Mouse (Mus musculus) embryonic facial prominence, embryonic 10.5 days (tissue): ENCODE results near the gene Tmem38b. TPM values are rescaled to one million over a fixed set of nuclear protein-coding genes. Genes with fewer than 3 reads are reported as not detected.
A peak's percentile ranks its signal among the peaks of the same experiment; 100 is the strongest.

Experiments
- DNase-seq: peaks from one replicate; pipeline ENCODE4 v3.0.0-alpha.2; 2017; ENCODE audit warnings: low spot score
- H3K27ac ChIP-seq: fragments of 300-500 bp; sonication (generic); replicated peaks from 2 replicates; pipeline ENCODE4 v1.5.1; 2016; ENCODE audit warnings: mild to moderate bottlenecking
- H3K27me3 ChIP-seq: fragments of 300-500 bp; sonication (generic); replicated peaks from 2 replicates; pipeline ENCODE4 v1.6.1; 2016; ENCODE audit warnings: low read depth, mild to moderate bottlenecking; ENCODE audit not compliant: poor library complexity, severe bottlenecking
- H3K36me3 ChIP-seq: fragments of 300-500 bp; sonication (generic); replicated peaks from 2 replicates; pipeline ENCODE4 v1.6.1; 2016; ENCODE audit warnings: mild to moderate bottlenecking, moderate library complexity
- H3K4me1 ChIP-seq: fragments of 300-500 bp; sonication (generic); 2 replicates; pipeline ENCODE4 v1.6.1; 2016
- H3K4me3 ChIP-seq: fragments of 300-500 bp; sonication (generic); 2 replicates; pipeline ENCODE4 v1.5.1; 2016; ENCODE audit warnings: mild to moderate bottlenecking, moderate library complexity
- H3K9me3 ChIP-seq: fragments of 300-500 bp; sonication (generic); 2 replicates; pipeline ENCODE4 v1.6.1; 2016; ENCODE audit warnings: mild to moderate bottlenecking
- WGBS: fragments of 180-500 bp; shearing (Covaris S2); methylation state at CpG from one replicate; pipeline ENCODE4 v1.1.7; 2016; 5-methylcytosine and 5-hydroxymethylcytosine counted together
- polyA plus RNA-seq: library from polyadenylated mRNA; unstranded; fragments of >200 nt; fragmentation: Nextera tagmentation; extraction: Ambion mirVana; gene quantifications from 2 replicates; pipeline ENCODE4 v1.2.1, GENCODE M21; 2016

Tmem38b gene
- polyA plus RNA-seq, 1 experiment from 2014 or later: 4.8 TPM

DNA sequence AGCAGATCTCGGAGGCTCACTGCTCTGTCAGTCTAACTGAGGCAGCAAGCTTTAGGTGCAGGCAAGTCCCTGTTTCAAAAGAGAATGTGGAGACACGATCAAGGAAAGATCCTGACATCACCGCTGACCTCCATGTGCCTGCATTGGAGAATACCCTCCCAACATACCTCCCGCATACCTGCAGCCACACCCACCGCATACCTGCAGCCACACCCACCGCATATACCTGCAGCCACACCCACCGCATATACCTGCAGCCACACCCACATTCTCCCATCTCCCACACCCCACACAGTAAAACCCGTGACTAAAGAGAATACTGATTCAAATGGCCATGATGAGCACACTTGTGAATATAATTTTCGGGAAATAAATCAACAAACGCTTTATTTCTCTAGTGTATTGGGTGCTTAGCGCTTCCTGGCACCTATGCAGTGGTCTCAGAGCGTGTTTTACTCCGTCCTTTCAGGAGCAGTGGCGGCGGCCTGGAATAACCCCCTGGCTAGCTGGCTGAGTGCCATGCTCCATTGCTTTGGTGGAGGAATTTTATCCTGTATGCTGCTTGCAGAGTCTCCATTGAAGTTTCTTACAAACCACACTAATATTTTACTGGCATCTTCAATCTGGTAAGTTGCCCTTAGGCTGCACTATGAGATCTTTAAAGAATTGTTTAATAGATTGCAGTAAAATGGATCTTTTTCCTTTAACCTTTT is 14.5 kb downstream of the Tmem38b start:
- Histone ChIP-seq H3K27me3 (no peaks in the 10 kb centered on the region), H3K36me3 (no peaks in the 10 kb centered on the region), H3K27ac (no peak overlapping the region), H3K4me1 (peaks cover 3% of the 10 kb centered on the region; the same call in 1 of the 2 replicates), H3K9me3 (no peaks in the 10 kb centered on the region), H3K4me3 (no peak overlapping the region)
- WGBS: 89% methylated on average over 15 of the region's 15 CpGs
- DNase-seq: no peak

DNA sequence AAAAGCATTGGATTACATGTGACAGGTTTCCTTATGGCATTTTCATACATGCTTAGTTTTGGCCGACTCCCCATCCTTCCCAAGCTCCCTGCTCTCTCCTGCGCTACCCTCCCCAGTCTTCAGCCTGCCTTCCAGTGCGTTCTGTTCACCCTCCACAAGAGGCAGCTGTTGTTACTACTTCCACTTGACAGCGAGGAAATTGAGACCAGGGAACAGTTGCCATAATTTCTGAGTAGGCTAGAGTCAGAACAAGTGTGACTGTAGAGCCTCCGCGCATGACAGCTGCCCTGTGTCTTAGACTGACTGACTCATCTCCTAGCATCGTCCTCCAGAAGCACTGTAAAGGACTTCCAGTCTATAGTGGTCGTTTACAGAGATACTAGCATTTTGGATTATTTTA is 17.7 kb downstream of the Tmem38b start:
- no peaks in the 10 kb centered on the region for H3K36me3 ChIP-seq
- H3K4me1 ChIP-seq: no peaks in the 10 kb centered on the region
- no peak for DNase-seq
- H3K27ac ChIP-seq: no peak overlapping the region
- WGBS: 71% methylated on average over 8 of the region's 8 CpGs
- no peaks in the 10 kb centered on the region for H3K27me3 ChIP-seq
- H3K9me3 ChIP-seq: no peaks in the 10 kb centered on the region
- no peak overlapping the region for H3K4me3 ChIP-seq

DNA sequence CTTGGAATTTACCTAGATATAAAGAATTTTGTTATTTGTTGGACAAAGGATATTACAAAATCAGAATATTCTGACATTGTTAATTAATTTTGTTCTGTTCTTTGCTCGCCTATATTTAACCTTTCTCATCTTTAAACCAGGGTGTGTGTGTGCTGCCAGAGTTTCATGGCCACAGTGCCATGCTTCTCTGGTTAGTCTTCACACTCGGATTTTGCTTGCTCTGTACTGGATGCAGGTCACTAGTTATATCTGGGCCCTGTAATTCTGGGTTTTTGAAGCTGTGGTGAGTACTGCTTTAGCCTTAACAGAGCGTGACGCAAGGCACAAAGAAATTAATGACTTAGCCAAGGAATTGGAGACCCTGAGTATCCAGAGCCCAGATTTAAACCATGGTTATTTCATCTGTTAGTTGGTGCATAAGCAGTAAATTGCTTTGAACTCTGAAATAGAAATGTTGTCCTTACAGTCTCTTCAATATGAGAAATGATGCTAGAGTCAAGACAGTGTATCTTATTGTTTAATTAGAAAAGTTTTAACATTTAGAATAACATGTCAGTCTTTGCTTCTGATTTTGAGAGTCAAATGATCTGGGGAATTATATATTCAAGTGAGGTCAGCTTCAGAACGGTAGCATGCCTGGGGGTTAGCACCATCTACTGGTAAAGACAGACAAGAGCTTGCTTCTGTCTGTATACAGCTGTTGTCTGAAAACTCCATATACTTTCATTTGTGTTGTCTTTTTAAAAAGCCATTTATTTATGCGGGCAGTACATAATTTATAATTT is 19.2 kb downstream of the Tmem38b start:
- Histone ChIP-seq H3K4me3 (no peak overlapping the region), H3K36me3 (no peaks in the 10 kb centered on the region), H3K9me3 (no peaks in the 10 kb centered on the region), H3K27ac (no peak overlapping the region), H3K27me3 (no peaks in the 10 kb centered on the region), H3K4me1 (peaks cover 2% of the 10 kb centered on the region; the same call in 1 of the 2 replicates)
- 58% methylated on average over 6 of the region's 6 CpGs for WGBS
- DNase-seq: peak; percentile 27

DNA sequence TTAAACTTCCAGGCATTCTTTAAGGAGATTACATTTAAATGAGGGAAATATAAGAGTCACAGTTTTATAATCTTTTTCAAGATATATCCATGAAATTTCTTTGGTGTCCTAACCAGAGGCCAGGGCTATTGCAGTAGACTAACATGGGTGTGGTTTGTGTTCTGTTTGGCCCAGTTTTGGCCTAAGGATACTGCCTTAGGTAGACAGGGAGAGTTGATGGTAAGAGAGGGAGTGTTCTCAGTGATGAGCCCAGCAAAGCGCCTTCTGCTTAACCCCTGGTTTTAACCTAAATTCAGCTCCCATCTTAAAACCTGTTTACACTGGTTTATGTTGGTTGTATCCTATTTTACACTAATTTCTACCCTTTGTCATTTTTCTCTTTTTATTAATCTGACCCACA is 19.8 kb downstream of the Tmem38b start:
- peaks cover 2% of the 10 kb centered on the region; the same call in 1 of the 2 replicates for H3K4me1 ChIP-seq
- H3K27me3 ChIP-seq: no peaks in the 10 kb centered on the region
- no peak overlapping the region for H3K4me3 ChIP-seq
- WGBS: 94% methylated on average over 1 of the region's 1 CpGs
- H3K27ac ChIP-seq: no peak overlapping the region
- DNase-seq: no peak
- peaks cover 2% of the 10 kb centered on the region; the same call in 1 of the 2 replicates for H3K36me3 ChIP-seq
- no peaks in the 10 kb centered on the region for H3K9me3 ChIP-seq

DNA sequence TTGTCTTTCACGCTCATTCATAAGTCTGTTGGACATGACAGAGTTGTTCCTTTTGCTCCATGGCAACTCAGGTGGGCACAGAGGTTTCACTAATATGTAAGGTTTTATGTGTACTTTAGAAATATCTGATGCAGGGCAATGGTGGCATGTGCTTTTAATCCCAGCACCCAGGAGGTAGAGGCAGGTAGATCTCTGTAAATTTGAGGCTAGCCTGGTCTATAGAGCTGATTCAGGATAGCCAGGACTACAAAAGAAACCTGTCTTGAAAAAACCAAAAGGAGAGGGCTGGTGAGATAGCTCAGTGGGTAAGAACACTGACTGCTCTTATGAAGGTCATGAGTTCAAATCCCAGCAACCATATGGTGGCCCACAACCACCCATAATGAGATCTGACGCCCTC is 20.5 kb downstream of the Tmem38b start:
- peaks cover 8% of the 10 kb centered on the region; the same call in 1 of the 2 replicates for H3K36me3 ChIP-seq
- no peak for DNase-seq
- no peaks in the 10 kb centered on the region for H3K27me3 ChIP-seq
- no peak overlapping the region for H3K4me3 ChIP-seq
- WGBS: 67% methylated on average over 2 of the region's 2 CpGs
- no peaks in the 10 kb centered on the region for H3K9me3 ChIP-seq
- peaks cover 2% of the 10 kb centered on the region; the same call in 1 of the 2 replicates for H3K4me1 ChIP-seq
- no peak overlapping the region for H3K27ac ChIP-seq

DNA sequence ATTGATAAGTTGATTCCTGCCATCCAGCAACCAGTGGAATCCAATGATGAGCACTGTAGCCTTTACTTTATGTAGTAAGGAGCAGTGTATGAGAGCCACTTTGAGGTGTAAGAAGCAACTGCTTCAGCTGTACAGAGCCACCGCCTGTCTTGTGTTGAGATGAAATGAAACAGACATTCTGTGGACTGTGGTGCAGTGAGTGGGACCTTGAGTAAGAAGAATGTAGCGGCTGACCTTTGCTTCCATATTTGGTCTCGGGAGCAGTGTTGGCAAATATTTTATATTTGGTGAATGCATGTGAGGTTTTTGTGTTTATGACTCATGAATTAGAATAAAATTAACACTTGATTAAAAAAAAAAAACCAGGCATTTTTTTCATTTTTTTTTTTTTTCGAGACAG is 21.7 kb downstream of the Tmem38b start:
- H3K4me3 ChIP-seq: no peak overlapping the region
- H3K27ac ChIP-seq: no peak overlapping the region
- H3K9me3 ChIP-seq: no peaks in the 10 kb centered on the region
- H3K27me3 ChIP-seq: no peaks in the 10 kb centered on the region
- WGBS: 90% methylated on average over 4 of the region's 4 CpGs
- H3K4me1 ChIP-seq: peaks cover 2% of the 10 kb centered on the region; the same call in 1 of the 2 replicates
- no peak for DNase-seq
- peaks cover 11% of the 10 kb centered on the region; the same call in 1 of the 2 replicates for H3K36me3 ChIP-seq

DNA sequence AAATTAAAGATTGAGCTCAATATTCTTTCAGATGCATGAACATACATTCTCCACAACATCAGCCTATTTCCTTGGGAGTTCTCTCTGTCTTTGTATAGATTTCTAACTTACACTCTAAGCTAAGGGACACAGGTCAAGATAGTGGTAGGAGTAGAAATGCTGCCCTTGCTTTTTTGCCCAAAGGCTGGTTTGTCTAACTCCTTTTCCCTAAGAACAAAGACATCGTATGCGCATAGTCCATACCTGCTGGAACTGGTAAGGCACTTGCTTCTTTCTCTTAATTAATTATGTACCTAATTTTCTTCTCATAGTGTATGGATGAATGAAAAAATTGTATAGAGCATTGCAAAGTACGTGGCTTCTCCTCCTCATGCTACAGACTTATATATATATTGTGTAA is 22.5 kb downstream of the Tmem38b start:
- 94% methylated on average over 3 of the region's 3 CpGs for WGBS
- DNase-seq: no peak
- no peaks in the 10 kb centered on the region for H3K27me3 ChIP-seq
- H3K9me3 ChIP-seq: no peaks in the 10 kb centered on the region
- no peak overlapping the region for H3K27ac ChIP-seq
- peaks cover 2% of the 10 kb centered on the region; the same call in 1 of the 2 replicates for H3K4me1 ChIP-seq
- H3K36me3 ChIP-seq: peaks cover 11% of the 10 kb centered on the region
- no peak overlapping the region for H3K4me3 ChIP-seq

DNA sequence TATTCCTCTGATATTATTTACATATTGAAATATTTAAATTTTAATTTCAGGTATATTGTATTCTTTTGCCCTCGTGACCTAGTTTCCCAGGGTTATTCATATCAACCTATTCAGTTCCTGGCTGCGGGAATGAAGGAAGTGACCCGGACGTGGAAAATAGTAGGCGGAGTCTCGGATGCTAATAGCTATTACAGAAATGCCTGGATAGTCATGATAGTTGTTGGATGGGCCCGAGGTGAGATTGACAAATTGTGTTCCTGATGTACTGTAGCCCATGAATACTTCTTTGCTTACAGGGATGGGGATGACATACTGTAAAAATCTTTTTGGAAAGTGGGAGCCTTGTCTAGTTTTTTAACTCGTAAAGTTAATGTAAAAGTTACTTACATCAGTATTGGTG is 23.0 kb downstream of the Tmem38b start:
- WGBS: 92% methylated on average over 8 of the region's 8 CpGs
- no peak for DNase-seq

DNA sequence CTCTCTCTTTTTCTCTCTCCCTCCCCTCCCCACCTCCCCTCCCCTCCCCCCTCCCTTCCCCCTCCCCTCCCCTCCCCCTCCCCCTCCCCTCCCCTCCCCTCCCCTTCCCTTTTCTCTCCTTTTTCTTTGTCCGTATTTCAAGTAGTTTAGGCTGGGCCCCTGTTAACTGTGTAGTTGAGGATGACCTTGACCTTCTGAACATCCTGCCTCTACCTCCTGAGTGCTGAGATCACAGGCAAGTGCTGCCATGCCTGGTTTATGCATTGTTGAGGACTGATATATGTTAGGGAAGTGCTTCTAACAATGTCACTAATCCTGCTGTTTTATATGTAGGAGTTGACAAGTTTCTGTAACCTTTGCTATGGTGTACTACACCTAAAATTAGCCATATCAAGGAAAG is 24.0 kb downstream of the Tmem38b start:
- Histone ChIP-seq H3K9me3 (no peaks in the 10 kb centered on the region), H3K4me3 (no peak overlapping the region), H3K36me3 (peaks cover 11% of the 10 kb centered on the region), H3K27ac (no peak overlapping the region), H3K27me3 (no peaks in the 10 kb centered on the region), H3K4me1 (peaks cover 2% of the 10 kb centered on the region; the same call in 1 of the 2 replicates)
- 20% methylated on average over 1 of the region's 1 CpGs for WGBS
- no peak for DNase-seq

More for the DNA sequence above, 23.0 kb downstream of the Tmem38b start:
- no peaks in the 10 kb centered on the region for H3K27me3 ChIP-seq
- H3K27ac ChIP-seq: no peak overlapping the region
- no peak overlapping the region for H3K4me3 ChIP-seq
- peaks cover 11% of the 10 kb centered on the region for H3K36me3 ChIP-seq
- H3K9me3 ChIP-seq: no peaks in the 10 kb centered on the region
- H3K4me1 ChIP-seq: peaks cover 2% of the 10 kb centered on the region; the same call in 1 of the 2 replicates

DNA sequence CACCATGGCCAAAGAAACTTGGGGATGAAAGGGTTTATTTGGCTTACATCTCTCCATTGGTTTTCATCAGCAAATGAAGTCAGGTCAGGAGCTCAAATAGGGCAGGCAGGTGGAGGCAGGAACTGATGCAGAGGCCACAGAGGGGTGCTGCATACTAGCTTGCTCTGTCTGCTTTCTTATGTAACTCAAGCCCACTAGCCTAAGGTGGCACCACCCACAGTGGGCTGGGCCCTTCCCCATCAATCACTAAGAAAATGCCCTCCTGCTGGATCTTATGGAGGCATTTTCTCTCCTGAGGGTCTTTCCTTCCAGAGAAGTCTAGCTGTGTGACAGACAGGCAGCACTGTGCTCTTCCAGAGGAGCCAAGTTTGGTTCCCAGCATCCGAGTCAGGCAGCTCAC is 27.5 kb downstream of the Tmem38b start:
- no peak overlapping the region for H3K27ac ChIP-seq
- no peaks in the 10 kb centered on the region for H3K27me3 ChIP-seq
- H3K36me3 ChIP-seq: peaks cover 11% of the 10 kb centered on the region
- WGBS: 90% methylated on average over 1 of the region's 1 CpGs
- no peaks in the 10 kb centered on the region for H3K9me3 ChIP-seq
- no peak for DNase-seq
- H3K4me1 ChIP-seq: peaks cover 2% of the 10 kb centered on the region; the same call in 1 of the 2 replicates
- H3K4me3 ChIP-seq: no peak overlapping the region

DNA sequence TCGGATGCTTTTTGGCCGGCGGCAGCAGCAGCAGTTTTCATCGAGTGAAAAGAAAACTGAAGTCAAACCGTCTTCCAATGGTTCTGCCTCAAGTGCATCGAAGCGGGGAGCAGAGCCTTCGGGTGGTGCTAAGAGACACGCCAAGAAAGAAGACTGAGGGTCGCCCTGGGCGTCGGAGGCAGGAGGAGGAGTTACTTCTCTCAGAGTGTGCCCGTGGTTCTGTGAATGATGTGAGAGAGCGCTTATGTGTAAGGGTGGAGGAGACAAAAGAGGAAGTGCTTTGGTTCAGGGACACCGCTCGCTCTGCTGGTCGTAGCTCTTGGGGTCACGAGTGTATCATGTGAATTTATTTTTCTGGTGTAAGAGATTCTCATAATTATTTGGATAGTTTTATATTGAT is 34.1 kb downstream of the Tmem38b start:
- 50% methylated on average over 18 of the region's 18 CpGs for WGBS
- Histone ChIP-seq H3K36me3 (0 out of 2 replicates have a peak, but pooled peaks cover 2% of the 10 kb centered on the region), H3K27ac (no peak overlapping the region), H3K27me3 (no peaks in the 10 kb centered on the region), H3K9me3 (0 out of 2 replicates have a peak, but pooled peaks cover 2% of the 10 kb centered on the region), H3K4me3 (no peak overlapping the region), H3K4me1 (no peaks in the 10 kb centered on the region)
- no peak for DNase-seq

DNA sequence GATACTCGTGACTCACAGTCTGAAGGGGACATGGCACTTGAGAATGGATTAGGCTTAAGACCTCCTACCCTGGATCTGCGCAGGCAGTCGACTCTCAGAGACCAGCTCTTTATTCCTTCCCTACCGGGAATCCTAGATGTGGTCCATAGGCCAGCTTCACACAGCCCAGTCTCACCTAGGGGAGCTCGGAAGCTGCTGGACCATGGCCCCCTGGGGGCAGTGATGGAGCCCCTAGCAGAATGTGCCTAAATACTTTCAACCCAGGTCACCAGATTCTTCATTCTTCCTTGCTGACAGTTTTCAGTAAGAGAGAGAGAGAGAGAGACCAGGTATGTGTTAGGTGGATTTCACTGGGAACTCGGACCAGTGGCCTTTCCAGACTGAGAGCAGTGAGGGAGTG is 36.3 kb downstream of the Tmem38b start:
- Histone ChIP-seq H3K27ac (no peak overlapping the region), H3K4me1 (no peaks in the 10 kb centered on the region), H3K9me3 (0 out of 2 replicates have a peak, but pooled peaks cover 2% of the 10 kb centered on the region), H3K27me3 (no peaks in the 10 kb centered on the region), H3K4me3 (no peak overlapping the region), H3K36me3 (0 out of 2 replicates have a peak, but pooled peaks cover 2% of the 10 kb centered on the region)
- WGBS: 74% methylated on average over 6 of the region's 6 CpGs
- no peak for DNase-seq
